Mouse (Mus musculus) 416B (cell line): Measurements from ENCODE around the gene Atp13a1.

Experiments
- DNase-seq: peaks from one replicate; pipeline ENCODE4 v3.0.0; 2011; ENCODE audit warnings: low read depth

The Atp13a1 gene

DNA sequence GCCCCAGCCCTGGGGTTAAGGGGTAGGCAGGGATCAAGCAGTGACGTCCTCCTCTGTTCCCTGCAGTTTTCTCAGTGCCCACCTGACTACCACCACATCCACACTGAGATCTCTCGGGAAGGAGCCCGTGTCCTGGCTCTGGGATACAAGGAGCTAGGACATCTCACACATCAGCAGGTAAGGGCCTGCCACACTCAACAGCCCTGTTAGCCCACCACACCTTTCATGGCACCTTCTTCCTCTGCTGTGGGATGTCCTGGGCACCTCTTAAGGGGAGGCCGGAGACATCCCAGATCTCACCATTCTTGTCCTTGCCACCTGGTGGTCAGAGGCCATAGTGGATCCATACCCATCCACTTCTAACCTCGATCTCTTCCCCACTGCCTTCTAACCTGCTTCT is 9.0 kb downstream of the Atp13a1 start:
- no peak for DNase-seq

- DNase-seq: no peak
Measured at GRCm38 (mm10) chr8:69801796-69802195, 10.8 kb downstream of the Atp13a1 start.

DNA sequence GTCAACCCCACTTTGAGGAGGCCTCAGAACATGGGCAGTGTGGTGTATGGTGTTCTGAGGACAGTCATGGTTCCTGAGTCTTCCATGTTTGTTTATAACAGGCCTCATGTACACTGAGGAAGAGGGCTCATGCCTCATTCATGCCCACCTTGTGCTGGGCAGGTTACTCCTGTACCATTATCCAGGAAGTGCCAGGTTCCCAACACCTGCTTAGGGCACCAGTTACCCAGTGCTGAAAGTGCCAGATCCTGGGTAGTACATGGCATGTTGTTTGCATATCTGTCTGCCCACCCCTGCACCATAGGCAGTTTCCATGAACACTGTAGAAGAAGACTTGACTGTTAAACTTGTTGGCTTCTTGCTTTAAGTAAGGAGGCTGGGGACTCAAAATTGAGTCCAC is 11.3 kb downstream of the Atp13a1 start:
- DNase-seq: no peak

DNA sequence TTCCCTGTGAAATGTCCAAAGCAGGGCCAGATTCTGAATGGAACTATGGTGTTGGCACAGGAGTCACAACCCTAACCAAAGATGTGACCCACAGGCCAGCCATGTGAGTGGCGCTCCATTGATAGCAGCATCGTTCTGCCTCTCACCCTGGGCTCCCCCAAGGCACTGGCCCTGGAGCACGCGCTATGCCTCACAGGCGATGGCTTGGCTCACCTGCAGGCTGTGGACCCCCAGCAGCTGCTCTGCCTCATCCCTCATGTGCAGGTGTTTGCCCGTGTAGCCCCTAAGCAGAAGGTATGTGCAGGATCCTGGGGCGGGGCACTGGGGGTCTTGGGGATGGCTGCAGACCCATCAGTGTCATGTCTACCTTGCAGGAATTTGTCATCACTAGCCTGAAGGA is 12.4 kb downstream of the Atp13a1 start:
- DNase-seq: no peak

DNA sequence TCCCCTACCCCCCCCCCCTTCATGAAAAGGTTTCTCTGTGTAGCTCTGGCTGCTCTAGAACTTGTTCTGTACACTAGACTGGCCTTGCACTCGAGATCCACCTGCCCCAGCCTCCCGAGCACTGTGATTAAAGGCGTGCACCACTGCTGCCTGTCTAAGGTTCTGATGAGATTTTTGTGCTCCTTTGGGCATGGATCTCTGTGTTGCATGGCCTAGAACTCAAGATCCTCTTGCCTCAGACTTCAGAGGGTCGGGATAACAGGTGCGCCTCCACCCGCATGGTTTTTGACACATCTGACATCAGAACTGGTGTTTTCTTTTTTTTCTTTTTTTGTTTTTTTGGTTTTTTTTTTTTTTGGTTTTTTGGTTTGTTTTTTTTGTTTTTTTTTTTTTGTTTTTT is 13.6 kb downstream of the Atp13a1 start:
- DNase-seq: no peak

DNA sequence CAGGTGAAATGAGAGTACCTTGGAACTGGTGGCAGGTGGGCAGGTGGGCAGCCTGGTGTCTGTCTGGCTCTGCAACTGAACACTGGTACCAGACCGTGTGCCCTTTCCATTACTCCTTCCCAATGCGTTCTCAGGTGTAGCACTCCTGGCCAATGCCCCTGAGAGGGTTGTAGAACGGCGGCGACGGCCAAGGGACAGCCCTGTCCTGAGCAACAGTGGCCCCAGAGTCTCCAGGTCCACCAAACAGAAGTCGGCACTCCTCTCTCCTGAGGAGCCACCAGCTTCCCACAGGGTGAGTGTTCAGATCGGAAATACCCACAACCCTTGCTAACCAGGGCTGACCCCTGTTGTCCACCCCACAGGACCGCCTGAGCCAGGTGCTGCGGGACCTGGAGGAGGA is 14.1 kb downstream of the Atp13a1 start:
- no peak for DNase-seq

GRCm38 (mm10) chr8:69805491-69805890 is 14.5 kb downstream of the Atp13a1 start:
- no peak for DNase-seq

- no peak for DNase-seq
Measured at GRCm38 (mm10) chr8:69807236-69807635, 16.3 kb downstream of the Atp13a1 start.

DNA sequence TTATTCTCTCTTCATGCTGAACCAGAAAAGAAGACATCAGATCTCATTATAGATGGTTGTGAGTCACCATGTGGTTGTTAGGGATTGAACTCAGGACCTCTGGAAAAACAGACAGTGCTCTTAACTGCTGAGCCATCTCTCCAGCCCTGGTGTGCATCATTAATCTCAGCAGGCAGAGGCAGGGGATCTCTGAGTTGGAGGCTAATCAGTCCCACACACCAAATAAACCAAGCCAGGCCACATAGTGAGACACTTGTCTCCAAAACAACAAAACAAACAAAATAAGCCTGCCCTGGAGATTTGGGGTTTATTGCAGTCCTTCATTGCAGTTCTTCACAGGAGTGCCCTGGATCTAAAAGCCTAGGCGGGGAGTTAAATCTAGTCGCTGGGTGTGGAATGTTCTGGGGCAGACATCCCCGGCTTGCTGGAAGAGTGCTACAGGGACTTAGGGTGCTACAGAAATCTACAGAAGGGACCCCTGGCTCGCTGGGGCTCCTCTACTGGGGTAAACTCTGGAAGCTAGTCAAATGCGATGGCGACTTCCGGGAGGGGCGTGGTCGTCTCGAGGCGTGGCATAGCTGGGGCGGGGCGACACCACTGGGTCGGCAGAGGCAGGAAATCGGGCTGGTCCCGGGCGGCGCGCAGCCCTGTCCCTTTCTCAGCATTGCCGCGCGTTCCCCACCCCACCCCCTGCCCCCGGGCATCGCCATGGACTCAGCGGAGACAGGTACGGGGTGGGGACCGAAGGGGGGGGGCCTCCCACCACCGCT is 17.3 kb downstream of the Atp13a1 start, which contains the start of gene Gmip:
Gene Gmip, plus strand, starts transcription at position 586 of the 770 bp plus-strand sequence.
- DNase-seq: peak; percentile 80

- peak; percentile 56 for DNase-seq
Measured at GRCm38 (mm10) chr8:69808864-69809403, 18.0 kb downstream of the Atp13a1 start.

- no peak for DNase-seq
Measured at GRCm38 (mm10) chr8:69809820-69810219, 18.9 kb downstream of the Atp13a1 start.

DNA sequence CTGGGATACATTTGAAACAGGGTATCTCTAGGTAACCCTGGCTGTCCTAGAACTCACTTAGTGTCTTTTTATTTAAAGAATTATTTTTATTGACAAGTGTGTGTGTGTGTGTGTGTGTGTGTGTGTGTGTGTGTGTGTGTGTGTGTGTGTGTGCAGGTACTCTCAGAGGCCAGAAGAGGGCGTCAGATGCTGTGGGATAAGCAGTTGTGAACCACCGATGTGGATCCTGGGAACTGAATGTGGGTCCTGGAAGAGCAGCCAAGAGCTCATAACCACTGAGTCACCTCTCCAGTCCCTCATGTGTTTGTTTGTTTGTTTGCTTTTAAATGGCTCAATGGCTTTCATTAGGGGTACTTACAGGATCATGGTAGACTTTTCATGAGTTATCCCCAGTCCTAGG is 23.9 kb downstream of the Atp13a1 start:
- DNase-seq: no peak

DNA sequence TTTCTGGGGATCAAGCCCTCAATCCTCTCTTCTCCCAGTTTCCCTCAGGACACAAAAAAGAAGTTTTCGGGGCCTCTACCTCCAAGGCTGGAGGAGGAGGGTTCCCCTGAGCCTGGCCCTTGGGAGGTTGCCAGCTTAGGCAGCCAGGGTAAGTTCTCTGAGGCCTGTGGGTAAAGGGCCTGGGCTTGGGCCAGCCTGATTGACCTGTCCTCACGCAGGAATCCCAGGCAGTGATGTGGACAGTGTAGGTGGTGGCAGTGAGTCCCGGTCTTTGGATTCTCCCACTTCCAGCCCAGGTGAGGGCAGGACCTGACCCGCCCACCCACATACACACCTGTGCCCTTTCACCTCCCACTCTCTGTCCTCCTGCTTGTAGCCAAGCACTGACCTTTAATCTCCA is 24.4 kb downstream of the Atp13a1 start:
- no peak for DNase-seq

DNA sequence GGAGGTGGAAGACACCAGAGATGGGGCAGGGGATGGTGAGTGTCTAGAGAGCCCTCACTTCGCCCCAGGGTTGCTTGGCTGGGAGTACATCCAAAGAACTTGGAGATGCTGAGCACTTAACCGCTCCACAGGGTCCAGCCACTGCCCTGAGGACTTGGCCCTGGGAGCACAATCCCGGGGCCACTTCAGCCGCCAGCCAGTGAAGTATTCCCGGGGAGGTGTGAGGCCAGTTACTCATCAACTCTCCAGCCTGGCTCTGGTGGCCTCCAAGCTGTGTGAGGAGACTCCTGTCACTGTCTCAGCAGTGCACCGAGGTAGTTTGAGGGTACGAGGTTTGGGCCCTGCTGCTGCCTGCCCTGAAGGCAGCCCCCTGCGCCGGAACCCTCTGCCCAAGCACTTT is 29.5 kb downstream of the Atp13a1 start:
- no peak for DNase-seq

DNA sequence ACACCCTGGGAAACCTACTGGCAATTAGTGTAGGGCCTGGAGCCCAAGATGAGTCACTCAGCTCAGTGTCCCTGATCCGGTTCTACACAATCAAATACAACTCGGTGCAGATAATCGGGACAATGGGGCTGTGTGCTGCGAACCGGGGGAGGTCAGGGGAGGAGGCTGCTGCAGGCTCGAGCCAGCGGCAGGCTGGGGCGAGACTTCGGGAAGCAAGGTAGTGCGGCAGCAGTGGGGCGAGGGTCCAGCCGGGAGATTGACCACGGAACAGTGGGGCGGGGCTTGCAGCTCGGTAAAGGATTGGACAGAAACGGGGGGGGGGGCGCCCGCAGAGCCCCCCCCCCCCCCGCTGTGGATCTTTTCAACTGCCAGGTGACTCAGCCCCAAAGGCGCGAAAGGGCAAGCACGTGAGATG is 31.0 kb downstream of the Atp13a1 start:
- DNase-seq: no peak

DNA sequence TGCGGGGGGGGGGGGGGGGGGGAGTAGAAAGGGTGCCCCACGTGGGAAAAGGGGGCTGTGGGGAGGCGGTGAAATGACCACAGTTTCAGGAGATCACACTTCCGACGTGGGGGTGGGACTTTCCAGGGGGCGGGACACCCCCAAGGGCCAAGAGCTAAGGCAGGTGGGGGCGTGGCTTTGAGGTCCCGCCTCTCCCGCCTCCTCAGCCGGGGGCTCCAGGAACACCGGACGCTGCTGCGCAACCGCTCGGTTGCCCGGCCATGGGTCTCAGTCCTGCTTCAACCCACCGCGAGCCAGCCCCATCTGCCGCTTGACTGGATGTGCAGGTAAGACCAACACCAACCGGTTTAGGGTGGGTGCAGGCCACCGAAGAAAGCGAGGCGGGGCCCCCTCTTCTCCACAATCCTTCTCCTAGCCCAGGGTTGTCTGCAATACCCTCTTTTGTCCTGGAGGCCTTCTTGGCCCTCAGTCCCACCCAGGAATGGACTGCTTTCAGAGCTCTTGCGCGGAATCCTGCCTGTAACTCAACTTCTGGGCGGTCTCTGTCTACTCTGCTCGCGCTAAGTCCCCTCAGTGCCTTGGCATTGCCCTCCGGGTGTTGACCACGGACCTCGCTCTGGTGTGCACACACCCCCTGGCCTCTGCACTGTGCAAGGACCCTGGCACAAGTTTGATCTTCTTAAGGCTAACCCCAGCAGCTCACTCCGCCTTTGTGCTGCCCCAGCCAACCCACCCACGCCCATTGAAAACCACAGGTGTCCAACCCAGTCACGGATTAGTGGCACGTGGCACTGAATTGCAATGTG is 31.6 kb downstream of the Atp13a1 start, which contains the start of gene Lpar2:
Gene Lpar2, plus strand, starts transcription at position 44 of the 806 bp plus-strand sequence.
- no peak for DNase-seq

GRCm38 (mm10) chr8:69826371-69826770 is 35.4 kb downstream of the Atp13a1 start:
- no peak for DNase-seq

GRCm38 (mm10) chr8:69832298-69832853 is 41.4 kb downstream of the Atp13a1 start, which contains the start of gene Pbx4:
Gene Pbx4, plus strand, starts transcription at chr8:69832491.
- DNase-seq: no peak

- no peak for DNase-seq
Measured at GRCm38 (mm10) chr8:69837057-69837682, 46.2 kb downstream of the Atp13a1 start.

DNA sequence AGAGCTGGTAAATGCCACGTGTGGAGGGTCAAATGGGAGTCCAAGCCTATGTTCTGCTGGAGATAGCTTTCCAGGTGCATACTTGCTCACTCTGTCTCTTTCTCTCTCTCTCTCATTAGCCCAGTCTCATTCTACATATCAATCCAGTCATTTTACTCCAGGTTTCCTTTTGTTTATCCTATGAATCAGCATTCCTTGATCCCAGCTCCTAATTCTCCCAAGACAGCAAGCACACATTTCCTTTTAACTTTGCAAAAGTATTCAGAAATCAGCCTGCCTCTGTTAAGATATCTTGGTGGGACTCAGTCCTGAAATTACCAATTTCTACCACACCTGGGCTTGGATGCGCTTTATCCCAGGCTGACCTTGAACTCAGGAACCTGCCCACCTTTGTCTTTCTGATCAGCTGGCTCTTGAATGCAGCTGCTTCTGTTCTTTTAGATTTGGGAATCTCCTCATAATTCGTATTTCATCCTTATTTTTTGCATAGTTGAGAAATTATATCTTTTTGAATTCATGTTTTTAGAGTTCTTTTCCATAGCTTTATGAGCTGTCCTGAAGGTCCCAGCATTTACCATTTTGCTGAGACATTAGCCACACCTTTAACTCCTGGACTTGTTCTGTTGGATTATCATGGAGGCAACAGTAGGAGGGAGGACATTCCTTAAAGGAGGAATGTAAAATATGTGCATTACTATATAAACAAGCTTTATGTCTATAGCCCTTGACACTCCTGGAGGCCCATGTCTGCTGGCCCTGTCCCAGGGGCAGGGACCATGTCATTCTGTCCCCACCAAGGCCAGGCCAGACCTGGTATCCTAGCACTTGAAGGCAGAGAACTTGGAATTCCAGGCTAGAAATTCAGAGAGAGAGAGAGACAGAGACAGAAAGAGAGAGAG is 56.5 kb downstream of the Atp13a1 start:
- DNase-seq: no peak

- peak; percentile 19 for DNase-seq
Measured at GRCm38 (mm10) chr8:69848951-69849350, 58.0 kb downstream of the Atp13a1 start.
